Mouse (Mus musculus) lung, embryonic 15.5 days (tissue): ENCODE data around the gene Tmub1. TPM values are rescaled to one million over a fixed set of nuclear protein-coding genes. Genes with fewer than 3 reads are reported as not detected.
"Not testable (repeated sequence)": the region's sequence is repeated elsewhere in the genome, so short reads cannot be mapped to it uniquely, and the experiment has no call there.

ENCODE experiments used
- ATAC-seq: fragments of 200-750 bp; cut with Nextera tagmentation; 2 replicates; pipeline ENCODE4 v1.8.0; 2017; ENCODE audit warnings: moderate number of reproducible peaks, borderline replicate concordance; ENCODE audit not compliant: low FRiP score, low TSS enrichment; ENCODE audit errors: extremely low read depth
- H3K27ac ChIP-seq: fragments of 300-500 bp; sonication (generic); 2 replicates; pipeline ENCODE4 v1.5.1; 2015; ENCODE audit warnings: moderate library complexity, mild to moderate bottlenecking, inconsistent platforms
- H3K27me3 ChIP-seq: fragments of 300-500 bp; sonication (generic); 2 replicates; pipeline ENCODE4 v1.6.1; 2015; ENCODE audit warnings: inconsistent platforms
- H3K36me3 ChIP-seq: fragments of 300-500 bp; sonication (generic); 2 replicates; pipeline ENCODE4 v1.6.1; 2015; ENCODE audit warnings: inconsistent platforms
- H3K4me1 ChIP-seq: fragments of 300-500 bp; sonication (generic); 2 replicates; pipeline ENCODE4 v1.6.1; 2015; ENCODE audit warnings: inconsistent platforms
- H3K4me2 ChIP-seq: fragments of 300-500 bp; sonication (generic); 2 replicates; pipeline ENCODE4 v1.6.1; 2015; ENCODE audit warnings: inconsistent platforms, mild to moderate bottlenecking, moderate library complexity
- H3K4me3 ChIP-seq: fragments of 300-500 bp; sonication (generic); 2 replicates; pipeline ENCODE4 v1.5.1; 2015; ENCODE audit warnings: mild to moderate bottlenecking, inconsistent platforms
- H3K9ac ChIP-seq: fragments of 300-500 bp; sonication (generic); 2 replicates; pipeline ENCODE4 v1.6.1; 2015; ENCODE audit warnings: inconsistent platforms
- H3K9me3 ChIP-seq: fragments of 300-500 bp; sonication (generic); 2 replicates; pipeline ENCODE4 v1.6.1; 2016; ENCODE audit warnings: inconsistent platforms
- WGBS: fragments of 180-500 bp; shearing (Covaris S2); methylation state at CpG from one replicate; pipeline ENCODE4 v1.1.7; 2015; 5-methylcytosine and 5-hydroxymethylcytosine counted together
- polyA plus RNA-seq: library from polyadenylated mRNA; unstranded; fragments of >200 nt; fragmentation: Nextera tagmentation; extraction: Ambion mirVana; gene quantifications from 2 replicates; pipeline ENCODE4 v1.2.1, GENCODE M21; 2015

Gene Tmub1
- polyA plus RNA-seq, 1 experiment from 2014 or later, result 18.7 TPM

DNA sequence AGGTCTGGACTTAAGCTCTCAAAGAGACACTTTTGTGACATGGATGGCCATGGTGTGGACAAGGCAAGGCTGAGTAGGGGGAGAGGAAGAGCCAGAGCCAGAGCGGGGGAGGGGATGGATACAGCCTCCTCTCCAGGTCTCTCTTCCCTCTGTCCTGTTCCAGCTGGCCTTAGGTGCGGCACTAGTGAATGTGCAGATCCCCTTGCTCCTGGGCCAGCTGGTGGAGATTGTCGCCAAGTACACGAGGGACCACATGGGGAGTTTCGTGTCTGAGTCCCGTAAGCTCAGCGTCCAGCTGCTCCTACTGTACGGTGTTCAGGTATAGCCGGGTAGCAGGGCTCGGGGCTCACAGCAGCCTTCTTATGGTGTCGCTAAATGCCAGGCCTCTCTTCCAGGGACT, 47.3 kb downstream of the Tmub1 start:
- WGBS, result 88% methylated on average over 11 of the region's 11 CpGs
- Histone ChIP-seq H3K9me3 (no peaks in the 10 kb centered on the region), H3K27ac (no peak overlapping the region)

DNA sequence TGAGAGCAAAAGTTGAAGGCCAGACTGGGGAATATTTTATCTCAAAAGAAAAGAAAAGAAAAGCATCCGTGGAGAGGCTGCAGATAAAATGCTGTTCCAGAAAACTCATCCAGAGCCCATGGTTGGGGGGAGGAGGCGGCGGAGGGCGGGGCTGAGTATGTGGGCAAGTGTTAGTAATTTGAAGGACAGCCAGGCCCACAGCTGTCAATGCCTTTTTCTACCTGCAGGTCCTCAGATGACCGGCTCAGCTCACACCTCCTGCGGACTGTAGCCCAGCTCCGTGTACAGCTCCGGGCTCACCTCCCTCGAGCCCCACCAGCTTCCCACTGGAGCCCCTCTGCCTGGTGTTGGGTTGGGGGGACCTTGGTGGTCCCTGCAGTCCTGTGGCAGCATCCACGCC, 48.0 kb downstream of the Tmub1 start:
- no peak overlapping the region for H3K9ac ChIP-seq
- H3K4me3 ChIP-seq, result no peak overlapping the region
- H3K36me3 ChIP-seq, result peaks cover 17% of the 10 kb centered on the region; the same call in 1 of the 2 replicates

More for the DNA sequence above, 47.3 kb downstream of the Tmub1 start:
- no peak overlapping the region for H3K4me3 ChIP-seq
- no peak for ATAC-seq
- no peaks in the 10 kb centered on the region; the same call in 1 of the 2 replicates for H3K4me1 ChIP-seq
- peaks cover 17% of the 10 kb centered on the region; the same call in 1 of the 2 replicates for H3K36me3 ChIP-seq
- no peak overlapping the region for H3K9ac ChIP-seq
- H3K4me2 ChIP-seq, result no peak overlapping the region
- H3K27me3 ChIP-seq, result no peaks in the 10 kb centered on the region

DNA sequence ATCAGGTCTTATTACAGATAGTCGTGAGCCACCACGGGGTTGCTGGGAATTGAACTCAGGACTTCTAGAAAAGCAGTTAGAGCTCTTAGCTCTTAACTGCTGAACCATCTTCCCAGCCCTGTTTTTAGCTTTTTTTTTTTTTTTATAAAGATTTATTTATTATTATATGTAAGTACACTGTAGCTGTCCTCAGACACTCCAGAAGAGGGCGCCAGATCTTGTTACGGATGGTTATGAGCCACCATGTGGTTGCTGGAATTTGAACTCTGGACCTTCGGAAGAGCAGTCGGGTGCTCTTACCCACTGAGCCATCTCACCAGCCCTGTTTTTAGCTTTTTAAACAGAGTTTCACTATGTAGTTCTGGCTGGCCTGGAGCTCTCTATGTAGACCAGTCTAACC, 51.4 kb downstream of the Tmub1 start:
- H3K27me3 ChIP-seq, H3K36me3 ChIP-seq, H3K4me3 ChIP-seq, H3K9me3 ChIP-seq, H3K27ac ChIP-seq, H3K4me2 ChIP-seq, ATAC-seq, H3K9ac ChIP-seq: not testable (repeated sequence)
- H3K4me1 ChIP-seq, result peaks cover 14% of the 10 kb centered on the region
- WGBS, result 84% methylated on average over 6 of the region's 6 CpGs

More for the DNA sequence above, 48.0 kb downstream of the Tmub1 start:
- no peak overlapping the region for H3K4me2 ChIP-seq
- no peak overlapping the region for H3K27ac ChIP-seq
- no peaks in the 10 kb centered on the region for H3K9me3 ChIP-seq
- H3K27me3 ChIP-seq, result no peaks in the 10 kb centered on the region
- no peak for ATAC-seq
- WGBS, result 84% methylated on average over 10 of the region's 10 CpGs
- peaks cover 6% of the 10 kb centered on the region; the same call in 1 of the 2 replicates for H3K4me1 ChIP-seq

Other genes starting within 250 kb of the Tmub1 start
- gene Kcnh2, start 96.2 kb downstream of the Tmub1 start, polyA plus RNA-seq, result 6.0 and 7.0 TPM in 2 replicates
- gene Nos3, start 83.0 kb downstream of the Tmub1 start, polyA plus RNA-seq, result 17.1 and 18.8 TPM in 2 replicates
- 0.64 and 0.77 TPM in 2 replicates for gene Atg9b, start 55.7 kb downstream of the Tmub1 start, polyA plus RNA-seq
- gene Abcb8, start 54.2 kb downstream of the Tmub1 start, polyA plus RNA-seq, result 44.7 and 49.6 TPM in 2 replicates
- 0.16 TPM in 2 replicates for gene Asic3, start 34.5 kb downstream of the Tmub1 start, polyA plus RNA-seq
- 38.6 and 43.4 TPM in 2 replicates for gene Cdk5, start 24.3 kb downstream of the Tmub1 start, polyA plus RNA-seq
- 40.4 and 44.4 TPM in 2 replicates for gene Slc4a2, start 24.0 kb downstream of the Tmub1 start, polyA plus RNA-seq
- 91.2 and 96.3 TPM in 2 replicates for gene Fastk, start 2.6 kb downstream of the Tmub1 start, polyA plus RNA-seq
- gene Agap3, start 4.3 kb upstream of the Tmub1 start, polyA plus RNA-seq, result 41.3 and 42.8 TPM in 2 replicates
- gene Gbx1, start 79.3 kb upstream of the Tmub1 start, polyA plus RNA-seq, result not detected in 2 replicates
- 0.36 and 0.59 TPM in 2 replicates for gene Asb10, start 93.1 kb upstream of the Tmub1 start, polyA plus RNA-seq
- not detected in 2 replicates for gene 4931409K22Rik, start 109.0 kb upstream of the Tmub1 start, polyA plus RNA-seq
- 108 and 110 TPM in 2 replicates for gene Abcf2, start 129.6 kb upstream of the Tmub1 start, polyA plus RNA-seq
- 21.7 and 21.8 TPM in 2 replicates for gene Chpf2, start 138.9 kb upstream of the Tmub1 start, polyA plus RNA-seq
- 28.5 and 29.7 TPM in 2 replicates for gene Smarcd3, start 176.6 kb upstream of the Tmub1 start, polyA plus RNA-seq
- 33.5 and 33.9 TPM in 2 replicates for gene Nub1, start 237.7 kb upstream of the Tmub1 start, polyA plus RNA-seq